Mouse (Mus musculus) cerebellum, postnatal 25 days (tissue): ENCODE measurements at regions not wholly inside any gene's neighbourhood (a gene's known extent, or its start where the extent isn't known, plus 50 kb on each side); places are given as distances from the start of the nearest gene placed in this dataset.
A peak's percentile ranks its signal among the peaks of the same experiment; 100 is the strongest.

Experiments
- DNase-seq, 2 experiments: peaks; one replicate each; pipeline ENCODE4 v3.0.0; 2021; ENCODE audit warnings: mixed read lengths in 2 of 2

GRCm38 (mm10) chr9:122568691-122569441, 178.3 kb upstream of the Topaz1 start:
- peak; percentile 30 to 34 for DNase-seq

GRCm38 (mm10) chr9:122569511-122570455, 177.4 kb upstream of the Topaz1 start:
- DNase-seq: no peak

GRCm38 (mm10) chr9:122571001-122571400, 176.1 kb upstream of the Topaz1 start:
- no peak for DNase-seq

GRCm38 (mm10) chr9:122571402-122572059, 175.6 kb upstream of the Topaz1 start:
- no peak for DNase-seq

GRCm38 (mm10) chr9:122572060-122572835, 174.9 kb upstream of the Topaz1 start:
- DNase-seq: peak; percentile 55 to 74

- no peak for DNase-seq
Observed at GRCm38 (mm10) chr9:122572836-122573267, 174.3 kb upstream of the Topaz1 start.

- no peak for DNase-seq
Observed at GRCm38 (mm10) chr9:122585228-122585627, 161.9 kb upstream of the Topaz1 start.

- no peak for DNase-seq
Observed at GRCm38 (mm10) chr9:122586421-122586820, 160.7 kb upstream of the Topaz1 start.

GRCm38 (mm10) chr9:122586986-122587385, 160.2 kb upstream of the Topaz1 start:
- DNase-seq: no peak

- no peak for DNase-seq
Observed at GRCm38 (mm10) chr9:122588246-122588645, 158.9 kb upstream of the Topaz1 start.

GRCm38 (mm10) chr9:122592820-122593615, 154.1 kb upstream of the Topaz1 start:
- no peak for DNase-seq

- DNase-seq: no peak
Observed at GRCm38 (mm10) chr9:122595120-122595943, 151.8 kb upstream of the Topaz1 start.

GRCm38 (mm10) chr9:122603106-122603505, 144.0 kb upstream of the Topaz1 start:
- DNase-seq: no peak

GRCm38 (mm10) chr9:122609616-122610015, 137.5 kb upstream of the Topaz1 start:
- DNase-seq: no peak

GRCm38 (mm10) chr9:122610918-122611317, 136.2 kb upstream of the Topaz1 start:
- no peak for DNase-seq

- no peak for DNase-seq
Observed at GRCm38 (mm10) chr9:122614579-122615252, 132.4 kb upstream of the Topaz1 start.

GRCm38 (mm10) chr9:122615351-122615750, 131.8 kb upstream of the Topaz1 start:
- peak; percentile 30 to 54 for DNase-seq

GRCm38 (mm10) chr9:122617793-122618192, 129.4 kb upstream of the Topaz1 start:
- DNase-seq: no peak

- DNase-seq: no peak
Observed at GRCm38 (mm10) chr9:122625081-122625480, 122.1 kb upstream of the Topaz1 start.

GRCm38 (mm10) chr9:122626346-122626745, 120.8 kb upstream of the Topaz1 start:
- no peak for DNase-seq
